Mouse (Mus musculus) small intestine, adult 2 months (tissue): Measurements from ENCODE around the gene Anapc16.
"Not testable (repeated sequence)": the region's sequence is repeated elsewhere in the genome, so short reads cannot be mapped to it uniquely, and the experiment has no call there.

ENCODE experiments used
- CTCF ChIP-seq: fragments of 200-500 bp; IDR thresholded peaks from 2 replicates; pipeline ENCODE4 v1.5.1; 2012; ENCODE audit warnings: low read depth, mild to moderate bottlenecking, control low read depth, inconsistent platforms, low read length, moderate library complexity, mixed read lengths; ENCODE audit not compliant: insufficient replicate concordance, insufficient read length; ENCODE audit errors: extremely low read depth
- POLR2A ChIP-seq: fragments of 200-500 bp; IDR thresholded peaks from 2 replicates; pipeline ENCODE4 v1.6.1; 2012; ENCODE audit warnings: low read depth, mild to moderate bottlenecking, control low read depth, inconsistent platforms, low read length, moderate library complexity

DNA sequence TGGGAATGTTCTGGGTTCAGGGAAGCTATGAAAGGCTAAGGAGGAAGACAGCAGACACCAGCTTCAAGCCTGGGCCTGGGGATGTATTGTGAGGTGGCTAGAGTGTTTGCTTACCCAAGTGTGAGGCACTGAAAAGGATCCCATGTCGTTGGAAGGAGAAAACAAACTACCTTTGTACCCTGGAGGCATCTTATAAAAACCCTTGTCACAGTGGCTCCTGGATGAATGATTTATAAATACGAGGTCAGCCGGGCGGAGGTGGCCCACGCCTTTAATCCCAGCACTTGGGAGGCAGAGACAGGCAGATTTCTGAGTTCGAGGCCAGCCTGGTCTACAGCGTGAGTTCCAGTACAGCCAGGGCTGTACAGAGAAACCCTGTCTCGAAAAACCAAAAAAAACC is 1.3 kb downstream of the Anapc16 start:
- TF ChIP-seq CTCF, POLR2A: not testable (repeated sequence)
